Mouse (Mus musculus): ENCODE results near the gene Prkce.

DNA sequence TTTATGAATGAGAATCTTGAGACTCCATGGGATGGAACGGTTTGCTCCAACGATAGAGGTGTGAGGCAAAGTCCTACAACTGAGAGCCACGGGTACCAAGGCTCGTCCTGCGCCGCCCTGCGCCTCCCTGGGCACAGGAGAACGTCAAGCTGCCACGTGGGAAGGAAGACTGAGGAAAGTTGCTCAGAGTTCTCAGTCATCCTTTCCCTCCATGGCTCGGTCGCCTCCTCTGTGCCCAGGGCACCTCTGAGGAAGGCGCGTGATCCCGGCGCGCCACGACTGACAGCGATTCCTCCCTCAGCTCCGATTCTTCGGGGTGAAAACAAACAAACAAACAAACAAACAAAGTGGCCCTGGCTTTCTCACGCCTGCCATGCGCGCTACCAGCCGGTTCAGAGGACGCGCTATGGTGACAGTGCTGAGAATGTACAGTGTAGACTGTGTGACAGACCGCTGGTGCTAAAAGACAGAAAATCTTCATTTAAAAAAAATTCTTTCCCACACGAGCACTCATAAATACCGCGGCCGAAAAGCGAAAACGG, 23.0 kb upstream of the Prkce start:
- TF ChIP-seq POLR2A (IDR thresholded peaks at IDR 0.05; ENCODE audit: insufficient read depth, low read depth, low read length) (no peak), CTCF (IDR thresholded peaks at IDR 0.05; ENCODE audit: insufficient read depth, low read depth, low read length) (no peak)
